Mouse (Mus musculus) G1E (cell line): ENCODE results near the gene Mef2c.

Experiments
- CTCF ChIP-seq: IDR thresholded peaks from 2 replicates; pipeline ENCODE4 v1.5.1; 2012; ENCODE audit warnings: low read depth, low read length, inconsistent platforms, mixed read lengths
- GATA1 ChIP-seq: IDR thresholded peaks from 2 replicates; pipeline ENCODE4 v1.6.1; 2012; ENCODE audit warnings: borderline replicate concordance, low read length, inconsistent platforms, mixed read lengths
- GATA2 ChIP-seq: IDR thresholded peaks from 2 replicates; pipeline ENCODE4 v1.6.1; 2012; ENCODE audit warnings: low read depth, low read length, inconsistent platforms, borderline replicate concordance
- POLR2AphosphoS5 ChIP-seq: IDR thresholded peaks from 2 replicates; pipeline ENCODE4 v1.6.1; 2012; ENCODE audit warnings: low read depth, low read length, inconsistent platforms; ENCODE audit not compliant: insufficient replicate concordance

- TF ChIP-seq GATA1 (no peak), GATA2 (no peak), CTCF (no peak), POLR2AphosphoS5 (no peak)
These were observed 203.8 kb downstream of the Mef2c start for GRCm38 (mm10) chr13:83707611-83708010.
